10 mouse cellular contexts compared by ENCODE assay signal in genomic region chr13:64273352-64273751, GRCm38 (mm10). TPM values are rescaled to one million over a fixed set of nuclear protein-coding genes. Genes with fewer than 3 reads are reported as not detected.
A peak's percentile ranks its signal among the peaks of the same experiment; 100 is the strongest.
DNase-seq lines count a peak whose midpoint lies in the region; ATAC-seq and TF ChIP-seq lines count a peak whose summit lies in the region.
"Had no signal": no experiment of that assay in that cellular context is flagged by ENCODE, and none has a peak within 500 bp of the region (broad histone marks: within the 10 kb centered on the region; RNA-seq: fewer than 3 reads in every experiment).

No protein-coding gene starts in this region.

- no peaks in the 10 kb centered on the region for H3K27me3 ChIP-seq in heart, embryonic 11.5 days (ENCODE audit: control insufficient read depth, insufficient read depth, low read length)
- H3K27me3 ChIP-seq in MEL (ENCODE audit: control insufficient read depth in 1 of 2, insufficient read depth in 2 of 2, low read length in 2 of 2), result no peaks in the 10 kb centered on the region
- H3K27me3 ChIP-seq in hindbrain, embryonic 12.5 days, result peaks cover 28% of the 10 kb centered on the region
- H3K27me3 ChIP-seq in midbrain, embryonic 10.5 days (ENCODE audit: low read depth, poor library complexity, severe bottlenecking), result peaks cover 39% of the 10 kb centered on the region

- H3K79me2 ChIP-seq in MEL (ENCODE audit: control insufficient read depth, insufficient read depth, low read length, poor library complexity), result peaks cover 42% of the 10 kb centered on the region

- 45% methylated on average over 8 of the region's 8 CpGs for WGBS in heart, embryonic 11.5 days (ENCODE audit: insufficient replicate concordance)
- 56% methylated on average over 8 of the region's 8 CpGs for WGBS in hindbrain, embryonic 12.5 days
- 58% methylated on average over 8 of the region's 8 CpGs for WGBS in midbrain, embryonic 10.5 days

- H3K9me3 ChIP-seq in heart, embryonic 11.5 days (replicated peaks; ENCODE audit: control insufficient read depth, low read length), result no peaks in the 10 kb centered on the region
- H3K9me3 ChIP-seq in MEL (replicated peaks; ENCODE audit: insufficient read depth, low read length), result no peaks in the 10 kb centered on the region
- no peaks in the 10 kb centered on the region for H3K9me3 ChIP-seq in hindbrain, embryonic 12.5 days (replicated peaks)
- no peaks in the 10 kb centered on the region for H3K9me3 ChIP-seq in midbrain, embryonic 10.5 days (replicated peaks)

- peaks cover 3% of the 10 kb centered on the region; the same call in 1 of the 2 replicates for H3K4me1 ChIP-seq in heart, embryonic 11.5 days (ENCODE audit: control insufficient read depth, insufficient read depth, low read length)
- H3K4me1 ChIP-seq in MEL (ENCODE audit: control insufficient read depth in 1 of 2, insufficient read depth in 2 of 2, low read length in 2 of 2), result peaks cover 2 to 22% of the 10 kb centered on the region in 2 experiments
- peaks cover 12% of the 10 kb centered on the region; the same call in 1 of the 2 replicates for H3K4me1 ChIP-seq in hindbrain, embryonic 12.5 days
- H3K4me1 ChIP-seq in midbrain, embryonic 10.5 days, result peaks cover 23% of the 10 kb centered on the region

- DNase-seq in heart, postnatal 14 days, result no peak
- DNase-seq in MEL (ENCODE audit: low read depth, low spot score), result no peak
- DNase-seq in midbrain, embryonic 10.5 days (ENCODE audit: low spot score), result no peak
- no peak for DNase-seq in right cerebral cortex, adult 2 months (ENCODE audit: low spot score in 2 of 2)
- no peak for DNase-seq in adrenal gland, adult 2 months
- DNase-seq in left cerebral cortex, postnatal 36 days (ENCODE audit: low spot score in 2 of 2), result no peak
- DNase-seq: kidney, adult 8-10 months had no signal

- H3K4me3 ChIP-seq in heart, embryonic 11.5 days (ENCODE audit: low read depth, low read length), result peak overlapping the region; percentile 74; the same call in 1 of the 2 replicates
- peak overlapping the region; percentile 55 to 95 for H3K4me3 ChIP-seq in MEL (ENCODE audit: control insufficient read depth in 1 of 2, insufficient read depth in 1 of 2, low read depth in 2 of 2, low read length in 2 of 2)
- no peak overlapping the region for H3K4me3 ChIP-seq in hindbrain, embryonic 12.5 days
- peak overlapping the region; percentile 89; the same call in 1 of the 2 replicates for H3K4me3 ChIP-seq in midbrain, embryonic 10.5 days
- H3K4me3 ChIP-seq: erythroblast, embryonic 14.5 days had no signal

- TF ChIP-seq EP300 in MEL (IDR thresholded peaks at IDR 0.05; ENCODE audit: low read depth in 1 of 2, low read length in 2 of 2), result no peak

- no peak for TF ChIP-seq CTCF in MEL (IDR thresholded peaks at IDR 0.05 in 2 of 3, conservative IDR thresholded peaks at IDR 0.05 in 1 of 3; ENCODE audit: control insufficient read depth in 1 of 3, insufficient read depth in 1 of 3, low read depth in 2 of 3, low read length in 3 of 3, poor library complexity in 1 of 3, severe bottlenecking in 1 of 3)

- no peak for TF ChIP-seq RAD21 in MEL (IDR thresholded peaks at IDR 0.05; ENCODE audit: low read depth, low read length)

- no peaks in the 10 kb centered on the region for H3K36me3 ChIP-seq in heart, embryonic 11.5 days (ENCODE audit: control insufficient read depth, insufficient read depth, low read length)
- H3K36me3 ChIP-seq in MEL (ENCODE audit: control insufficient read depth in 1 of 2, insufficient read depth in 2 of 2, low read length in 2 of 2), result peaks cover 0 to 21% of the 10 kb centered on the region in 2 experiments; a peak in 2 of 4 replicates
- no peaks in the 10 kb centered on the region for H3K36me3 ChIP-seq in hindbrain, embryonic 12.5 days
- H3K36me3 ChIP-seq in midbrain, embryonic 10.5 days, result no peaks in the 10 kb centered on the region

- intact Hi-C loops in heart, postnatal 14 days (cut with DNase I), result no loop called here
- intact Hi-C loops in left cerebral cortex, postnatal 36 days (cut with DNase I), result no loop called here

- H3K4me2 ChIP-seq in heart, embryonic 11.5 days, result peak overlapping the region; percentile 100
- H3K4me2 ChIP-seq in hindbrain, embryonic 12.5 days (replicated peaks), result peak overlapping the region; percentile 99

- H3K9ac ChIP-seq in heart, embryonic 11.5 days (ENCODE audit: low read depth, low read length), result no peak overlapping the region
- H3K9ac ChIP-seq in MEL (ENCODE audit: control insufficient read depth, low read depth, low read length, poor library complexity, severe bottlenecking), result peak overlapping the region; percentile 81
- no peak overlapping the region for H3K9ac ChIP-seq in hindbrain, embryonic 12.5 days

- H3K27ac ChIP-seq in heart, embryonic 11.5 days (ENCODE audit: low read depth, low read length), result no peak overlapping the region
- no peak overlapping the region for H3K27ac ChIP-seq in MEL (ENCODE audit: control insufficient read depth, low read depth, low read length)
- H3K27ac ChIP-seq in hindbrain, embryonic 12.5 days, result no peak overlapping the region
- no peak overlapping the region for H3K27ac ChIP-seq in midbrain, embryonic 10.5 days (replicated peaks)

- ATAC-seq in heart, embryonic 11.5 days (replicated peaks; ENCODE audit: insufficient number of reproducible peaks, low FRiP score, low TSS enrichment), result no peak
- no peak for ATAC-seq in hindbrain, embryonic 12.5 days (ENCODE audit: low FRiP score)

- TF ChIP-seq POLR2A in MEL (IDR thresholded peaks at IDR 0.05; ENCODE audit: control insufficient read depth in 1 of 2, insufficient read depth in 1 of 2, low read depth in 1 of 2, low read length in 2 of 2, poor library complexity in 1 of 2), result no peak

TF ChIP-seq in MEL, 35 proteins besides CTCF, POLR2A, EP300 and RAD21:
- TF ChIP-seq MYB (IDR thresholded peaks at IDR 0.05; ENCODE audit: low read depth, low read length) (no peak), NELFE (IDR thresholded peaks at IDR 0.05; ENCODE audit: low read depth, low read length) (no peak), ZNF384 (IDR thresholded peaks at IDR 0.05; ENCODE audit: low read depth, low read length) (peak; percentile 88; the same call in 1 of the 2 replicates), KAT2A (conservative IDR thresholded peaks at IDR 0.05; ENCODE audit: low read depth, low read length) (no peak), POLR2AphosphoS5 (IDR thresholded peaks at IDR 0.05; ENCODE audit: borderline replicate concordance, low read depth, low read length) (no peak), MAX (IDR thresholded peaks at IDR 0.05; ENCODE audit: low read length) (no peak), USF2 (IDR thresholded peaks at IDR 0.05; ENCODE audit: borderline replicate concordance in 1 of 2, insufficient read depth in 1 of 2, low read depth in 1 of 2, low read length in 2 of 2) (no peak), ELF1 (IDR thresholded peaks at IDR 0.05; ENCODE audit: low read depth, low read length) (no peak), ZMIZ1 (IDR thresholded peaks at IDR 0.05; ENCODE audit: low read depth, low read length) (no peak)
TF ChIP-seq in MEL: peak in this region for 1.

RNA-seq across cellular contexts. Expression of gene Cdc14b, which starts 1.7 kb away (rescaled TPM):
- 21.6 and 29.5 TPM in 2 replicates for polyA plus RNA-seq in heart, embryonic 11.5 days (2014; fragmentation: Nextera tagmentation; extraction: Ambion mirVana)
- 1 to 10 TPM; 8.9 to 9.0 TPM for total RNA-seq in heart, postnatal 14 days (2021)
- 18.7 and 22.2 TPM in 2 replicates for total RNA-seq in MEL (2012; rRNA removed)
- polyA plus RNA-seq in MEL (2012; ENCODE audit: insufficient read depth in 1 of 2, insufficient read length in 2 of 2, low read depth in 1 of 2, low replicate concordance in 2 of 2, missing spikeins in 1 of 2), result 10 to 100 TPM in 1 of 2 experiments, not detected in 1; 28.3 TPM
- 10.2 and 12.5 TPM in 2 replicates for polyA plus RNA-seq in hindbrain, embryonic 12.5 days (2016; fragmentation: Nextera tagmentation; extraction: Ambion mirVana)
- 9.5 and 12.6 TPM in 2 replicates for polyA plus RNA-seq in midbrain, embryonic 10.5 days (2016; fragmentation: Nextera tagmentation; extraction: Ambion mirVana)
- 10 to 100 TPM in 1 of 2 experiments, 1 to 10 TPM in 1; 8.9 to 10.4 TPM for total RNA-seq in adrenal gland, adult 2 months (2021)
- 2.9 and 4.1 TPM in 2 replicates for polyA plus RNA-seq in adrenal gland, adult 2 months (2012; rRNA removed)
- total RNA-seq in left cerebral cortex, postnatal 36 days (2021), result 10 to 100 TPM; 10.5 to 12.3 TPM
- polyA plus RNA-seq: erythroblast, embryonic 14.5 days had no signal

RNA-seq across cellular contexts. Expression of gene Aaed1, which starts 39.2 kb away (rescaled TPM):
- polyA plus RNA-seq in heart, embryonic 11.5 days (2014; fragmentation: Nextera tagmentation; extraction: Ambion mirVana), result 68.4 and 71.4 TPM in 2 replicates
- total RNA-seq in heart, postnatal 14 days (2021), result 10 to 100 TPM; 51.9 to 58.6 TPM
- total RNA-seq in MEL (2012; rRNA removed), result 4.2 and 4.4 TPM in 2 replicates
- polyA plus RNA-seq in MEL (2012; ENCODE audit: insufficient read depth in 1 of 2, insufficient read length in 2 of 2, low read depth in 1 of 2, low replicate concordance in 2 of 2, missing spikeins in 1 of 2), result 100 to 1,000 TPM in 1 of 2 experiments, 10 to 100 TPM in 1; 13.5 to 190 TPM
- 21.0 and 25.9 TPM in 2 replicates for polyA plus RNA-seq in hindbrain, embryonic 12.5 days (2016; fragmentation: Nextera tagmentation; extraction: Ambion mirVana)
- 22.9 and 25.3 TPM in 2 replicates for polyA plus RNA-seq in midbrain, embryonic 10.5 days (2016; fragmentation: Nextera tagmentation; extraction: Ambion mirVana)
- 10 to 100 TPM; 49.7 to 55.9 TPM for total RNA-seq in adrenal gland, adult 2 months (2021)
- polyA plus RNA-seq in adrenal gland, adult 2 months (2012; rRNA removed), result 6.0 and 6.2 TPM in 2 replicates
- total RNA-seq in left cerebral cortex, postnatal 36 days (2021), result 10 to 100 TPM; 16.9 to 17.8 TPM
